Mouse (Mus musculus): ENCODE measurements around the gene Pp2d1.

GRCm38 (mm10) chr17:53587074-53587851, 48.0 kb upstream of the Pp2d1 start:
- TF ChIP-seq CTCF (IDR thresholded peaks at IDR 0.05; ENCODE audit: low read depth, low read length) (no peak), EP300 (IDR thresholded peaks at IDR 0.05; ENCODE audit: insufficient read depth, low read depth, low read length) (no peak)

Measured in ES-Bruce4 (cell line).